Mouse (Mus musculus): ENCODE results near the gene Oas1e. TPM values are rescaled to one million over a fixed set of nuclear protein-coding genes. Genes with fewer than 3 reads are reported as not detected.
"Not testable (repeated sequence)": the region's sequence is repeated elsewhere in the genome, so short reads cannot be mapped to it uniquely, and the experiment has no call there.

Gene Oas1e
- total RNA-seq (2021) = not detected in 2 replicates
- long read RNA-seq = 0 reads

DNA sequence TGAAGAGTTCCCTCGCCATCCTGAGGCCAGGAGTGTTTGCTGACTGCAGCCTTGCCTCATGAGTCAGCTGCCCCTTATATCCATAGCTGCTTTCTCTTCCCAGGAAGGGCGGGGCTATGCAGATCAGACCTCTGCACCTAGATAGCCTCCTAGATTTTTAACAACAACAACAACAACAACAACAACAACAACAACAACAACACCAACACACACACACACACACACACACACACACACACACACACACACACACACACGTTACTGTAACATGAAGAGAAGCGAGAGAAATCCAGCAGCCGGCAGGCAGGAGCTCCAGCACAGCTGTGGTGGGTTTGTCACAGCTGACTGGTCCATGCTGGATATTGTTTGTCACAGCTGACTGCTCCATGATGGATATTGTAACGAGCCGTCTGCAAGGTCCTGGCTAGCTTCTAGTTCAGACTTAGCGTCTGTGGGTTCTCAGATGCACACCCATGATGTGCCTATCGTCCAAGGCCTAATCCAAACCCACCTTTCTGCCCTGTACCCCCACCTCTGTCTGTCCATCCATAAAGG lies at the start of gene Oas1e:
Gene Oas1e, minus strand, starts transcription at position 51 of the 555 bp plus-strand sequence.
- not testable (repeated sequence) for DNase-seq

GRCm38 (mm10) chr5:120844713-120845112 lies 49.4 kb upstream of the Oas1e start:
- DNase-seq = peak; percentile 19

- peak; percentile 47 for DNase-seq
These were observed 41.6 kb upstream of the Oas1e start for GRCm38 (mm10) chr5:120836731-120837585.

- DNase-seq = no peak
These were observed 38.3 kb upstream of the Oas1e start for GRCm38 (mm10) chr5:120833335-120834280.

GRCm38 (mm10) chr5:120831031-120831430 lies 35.7 kb upstream of the Oas1e start:
- DNase-seq = no peak

- DNase-seq = no peak
These were observed 23.7 kb upstream of the Oas1e start for GRCm38 (mm10) chr5:120818999-120819398.

DNA sequence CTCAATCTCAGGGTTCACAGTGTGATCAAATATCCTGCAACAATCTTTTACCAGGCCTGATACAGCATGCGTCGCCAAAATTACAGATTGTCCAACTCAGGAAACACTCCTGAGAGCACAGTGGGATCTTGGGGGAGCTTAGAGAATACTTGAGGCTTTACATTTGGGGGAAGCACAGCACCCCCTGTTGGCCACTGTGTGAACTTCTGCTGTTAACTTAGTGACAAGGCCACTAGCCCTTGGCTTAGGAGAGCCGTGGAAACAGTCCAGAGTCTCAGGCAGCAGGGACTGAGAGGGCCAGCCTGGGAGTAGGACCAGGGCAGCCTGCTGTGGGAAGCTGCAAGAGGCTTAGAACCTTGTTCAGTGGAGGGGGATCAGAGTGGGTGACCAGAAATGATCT lies 20.6 kb upstream of the Oas1e start:
- DNase-seq = no peak

- no peak for DNase-seq
These were observed 17.7 kb upstream of the Oas1e start for GRCm38 (mm10) chr5:120813023-120813422.

- peak; percentile 79 for DNase-seq
These were observed 16.9 kb upstream of the Oas1e start, which contains the start of gene Oas1c for GRCm38 (mm10) chr5:120811951-120812819. Oas1c (minus strand) TSS chr5:120812514.

DNA sequence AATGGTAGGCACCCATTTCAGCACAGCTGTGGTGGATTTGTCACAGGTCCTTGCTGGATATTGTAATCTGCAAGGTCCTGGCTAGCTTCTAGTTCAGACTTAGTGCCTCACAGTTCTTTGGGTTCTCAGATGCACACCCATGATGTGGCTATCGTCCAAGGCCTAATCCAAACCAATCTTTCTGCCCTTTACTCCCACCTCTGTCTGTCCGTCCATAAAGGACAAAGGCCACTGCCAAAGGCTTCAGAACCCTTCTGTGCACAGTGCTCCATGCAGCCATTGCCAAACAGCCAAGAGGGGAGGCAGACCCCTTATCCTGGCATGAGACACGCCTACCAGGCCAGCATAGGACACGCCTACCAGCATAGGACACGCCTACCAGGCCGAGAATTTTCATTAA lies 13.8 kb upstream of the Oas1e start:
- DNase-seq = no peak

DNA sequence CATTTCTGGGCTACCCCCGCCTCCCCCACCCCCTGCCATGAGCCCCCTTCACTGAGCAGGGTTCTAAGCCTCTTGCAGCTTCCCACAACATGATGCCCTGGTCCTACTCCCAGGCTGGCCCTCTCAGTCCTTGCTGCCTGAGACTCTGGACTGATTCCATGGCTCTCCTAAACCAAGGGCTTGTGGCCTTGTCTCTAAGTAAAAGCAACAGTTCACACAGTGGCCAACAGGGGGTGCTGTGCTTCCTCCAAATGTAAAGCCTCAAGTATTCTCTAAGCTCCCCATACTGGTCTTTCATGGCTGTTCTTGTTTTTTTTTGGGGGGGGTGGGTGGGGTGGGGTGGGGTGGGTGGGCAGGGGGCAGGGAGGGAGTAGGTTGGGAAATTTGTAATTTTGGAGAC lies 11.1 kb upstream of the Oas1e start:
- DNase-seq = peak; percentile 38

DNA sequence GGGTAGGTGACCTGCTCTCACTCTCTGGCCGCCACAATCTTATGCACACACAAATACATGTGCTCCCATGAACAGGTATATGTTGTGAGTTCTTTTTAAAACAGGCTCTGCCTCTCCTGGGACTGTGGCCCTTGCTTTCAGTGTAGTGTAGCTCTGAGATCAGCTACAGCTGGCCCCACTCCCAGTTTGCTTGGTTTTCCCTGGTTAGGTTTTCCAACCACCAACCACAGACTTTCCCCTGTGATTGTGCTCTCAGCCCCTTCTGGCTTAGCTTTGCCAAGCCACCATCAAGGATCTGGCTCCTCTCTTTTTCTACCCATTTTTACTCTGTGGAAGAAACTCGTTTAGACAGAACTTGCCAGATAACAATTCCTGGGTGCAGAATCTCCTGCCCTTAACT lies 8.3 kb upstream of the Oas1e start:
- DNase-seq = no peak

GRCm38 (mm10) chr5:120798943-120799342 lies 3.6 kb upstream of the Oas1e start:
- not testable (repeated sequence) for DNase-seq

GRCm38 (mm10) chr5:120798147-120798546 lies 2.8 kb upstream of the Oas1e start:
- DNase-seq = not testable (repeated sequence)

GRCm38 (mm10) chr5:120793043-120793442 lies 2.3 kb downstream of the Oas1e start:
- peak; percentile 52 for DNase-seq

GRCm38 (mm10) chr5:120787042-120787441 lies 8.3 kb downstream of the Oas1e start:
- DNase-seq = no peak

GRCm38 (mm10) chr5:120782446-120782845 lies 12.9 kb downstream of the Oas1e start:
- DNase-seq = no peak

GRCm38 (mm10) chr5:120781646-120782045 lies 13.7 kb downstream of the Oas1e start:
- DNase-seq = no peak

DNA sequence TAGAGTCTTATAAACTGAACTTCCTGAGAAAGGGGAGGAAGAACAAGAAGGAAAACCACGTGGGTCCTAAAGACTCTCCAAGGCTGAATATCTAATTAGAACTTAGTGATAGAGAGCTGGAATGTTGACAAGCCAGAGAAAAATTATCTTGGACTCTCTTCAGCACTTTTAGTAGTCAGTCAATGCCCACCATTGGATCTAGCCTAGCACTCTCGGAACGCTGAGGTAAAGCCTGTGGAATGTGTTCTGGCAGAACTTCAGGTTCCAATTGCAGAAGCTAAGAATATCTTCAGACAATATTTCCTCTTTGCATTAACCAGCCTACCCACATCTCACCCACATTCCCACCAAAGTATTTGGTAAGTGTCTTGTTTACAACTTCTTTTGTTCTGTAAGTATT lies 15.4 kb downstream of the Oas1e start:
- DNase-seq = no peak

GRCm38 (mm10) chr5:120778941-120779340 lies 16.4 kb downstream of the Oas1e start:
- no peak for DNase-seq

- no peak for DNase-seq
These were observed 17.9 kb downstream of the Oas1e start, which contains the start of gene Oas3 for GRCm38 (mm10) chr5:120777478-120777877. Oas3 (minus strand) TSS chr5:120777661.
